Mouse (Mus musculus): ENCODE results near the gene Rfesd. TPM values are rescaled to one million over a fixed set of nuclear protein-coding genes. Genes with fewer than 3 reads are reported as not detected.

The Rfesd gene
- polyA plus RNA-seq, 1 experiment from 2014 or later, result 27.9 TPM

GRCm38 (mm10) chr13:76003272-76003671 lies 15.2 kb downstream of the Rfesd start:
- WGBS, result 89% methylated on average over 3 of the region's 3 CpGs
- Histone ChIP-seq H3K4me1 (ENCODE audit: control insufficient read depth, insufficient read depth, low read length) (no peaks in the 10 kb centered on the region), H3K36me3 (ENCODE audit: control insufficient read depth, insufficient read depth, low read length) (no peaks in the 10 kb centered on the region), H3K27ac (ENCODE audit: low read depth, low read length) (no peak overlapping the region), H3K4me3 (ENCODE audit: low read depth, low read length) (no peak overlapping the region), H3K27me3 (replicated peaks; ENCODE audit: control insufficient read depth, insufficient read depth, low read length) (no peaks in the 10 kb centered on the region), H3K9ac (ENCODE audit: low read length) (no peak overlapping the region), H3K9me3 (replicated peaks; ENCODE audit: control insufficient read depth, low read length) (no peaks in the 10 kb centered on the region), H3K4me2 (ENCODE audit: low read length) (no peak overlapping the region)
- DNase-seq (ENCODE audit: low spot score) (no peak), ATAC-seq (no peak)

GRCm38 (mm10) chr13:75992169-75993028 lies 26.1 kb downstream of the Rfesd start:
- 18% methylated on average over 9 of the region's 9 CpGs for WGBS
- Histone ChIP-seq H3K4me1 (ENCODE audit: control insufficient read depth, insufficient read depth, low read length) (peaks cover 4% of the 10 kb centered on the region; the same call in 1 of the 2 replicates), H3K27ac (ENCODE audit: low read depth, low read length) (no peak overlapping the region), H3K4me2 (ENCODE audit: low read length) (no peak overlapping the region), H3K9me3 (replicated peaks; ENCODE audit: control insufficient read depth, low read length) (peaks cover 3% of the 10 kb centered on the region; the same call in 1 of the 2 replicates), H3K36me3 (ENCODE audit: control insufficient read depth, insufficient read depth, low read length) (no peaks in the 10 kb centered on the region), H3K9ac (ENCODE audit: low read length) (no peak overlapping the region), H3K4me3 (ENCODE audit: low read depth, low read length) (no peak overlapping the region), H3K27me3 (replicated peaks; ENCODE audit: control insufficient read depth, insufficient read depth, low read length) (no peaks in the 10 kb centered on the region)
- DNase-seq (ENCODE audit: low spot score) (peak; percentile 89), ATAC-seq (peak; percentile 96)

GRCm38 (mm10) chr13:75988096-75988495 lies 30.4 kb downstream of the Rfesd start:
- no peak for ATAC-seq
- Histone ChIP-seq H3K4me1 (ENCODE audit: control insufficient read depth, insufficient read depth, low read length) (peaks cover 4% of the 10 kb centered on the region; the same call in 1 of the 2 replicates), H3K27ac (ENCODE audit: low read depth, low read length) (no peak overlapping the region), H3K4me3 (ENCODE audit: low read depth, low read length) (no peak overlapping the region), H3K9me3 (replicated peaks; ENCODE audit: control insufficient read depth, low read length) (no peaks in the 10 kb centered on the region), H3K9ac (ENCODE audit: low read length) (no peak overlapping the region), H3K27me3 (replicated peaks; ENCODE audit: control insufficient read depth, insufficient read depth, low read length) (no peaks in the 10 kb centered on the region), H3K4me2 (ENCODE audit: low read length) (no peak overlapping the region), H3K36me3 (ENCODE audit: control insufficient read depth, insufficient read depth, low read length) (no peaks in the 10 kb centered on the region)
- no peak for DNase-seq (ENCODE audit: low spot score)
- 76% methylated on average over 1 of the region's 1 CpGs for WGBS

- ATAC-seq, result no peak
- H3K9me3 ChIP-seq (replicated peaks; ENCODE audit: control insufficient read depth, low read length), result no peaks in the 10 kb centered on the region
- no peak for DNase-seq (ENCODE audit: low spot score)
These were observed 36.6 kb downstream of the Rfesd start for GRCm38 (mm10) chr13:75981901-75982300.

GRCm38 (mm10) chr13:75976649-75977048 lies 41.9 kb downstream of the Rfesd start:
- DNase-seq (ENCODE audit: low spot score), result no peak
- ATAC-seq, result no peak
- Histone ChIP-seq H3K4me2 (ENCODE audit: low read length) (no peak overlapping the region), H3K9me3 (replicated peaks; ENCODE audit: control insufficient read depth, low read length) (no peaks in the 10 kb centered on the region), H3K9ac (ENCODE audit: low read length) (no peak overlapping the region), H3K27me3 (replicated peaks; ENCODE audit: control insufficient read depth, insufficient read depth, low read length) (no peaks in the 10 kb centered on the region), H3K27ac (ENCODE audit: low read depth, low read length) (no peak overlapping the region), H3K36me3 (ENCODE audit: control insufficient read depth, insufficient read depth, low read length) (no peaks in the 10 kb centered on the region), H3K4me3 (ENCODE audit: low read depth, low read length) (no peak overlapping the region), H3K4me1 (ENCODE audit: control insufficient read depth, insufficient read depth, low read length) (no peaks in the 10 kb centered on the region)
- WGBS, result 91% methylated on average over 2 of the region's 2 CpGs

More at GRCm38 (mm10) chr13:75981901-75982300, 36.6 kb downstream of the Rfesd start:
- Histone ChIP-seq H3K27ac (ENCODE audit: low read depth, low read length) (no peak overlapping the region), H3K27me3 (replicated peaks; ENCODE audit: control insufficient read depth, insufficient read depth, low read length) (no peaks in the 10 kb centered on the region), H3K4me3 (ENCODE audit: low read depth, low read length) (no peak overlapping the region), H3K4me1 (ENCODE audit: control insufficient read depth, insufficient read depth, low read length) (no peaks in the 10 kb centered on the region), H3K36me3 (ENCODE audit: control insufficient read depth, insufficient read depth, low read length) (no peaks in the 10 kb centered on the region), H3K4me2 (ENCODE audit: low read length) (no peak overlapping the region), H3K9ac (ENCODE audit: low read length) (no peak overlapping the region)

- DNase-seq (ENCODE audit: low spot score) (no peak), ATAC-seq (no peak)
- Histone ChIP-seq H3K27ac (ENCODE audit: low read depth, low read length) (no peak overlapping the region), H3K36me3 (ENCODE audit: control insufficient read depth, insufficient read depth, low read length) (no peaks in the 10 kb centered on the region), H3K4me2 (ENCODE audit: low read length) (no peak overlapping the region), H3K4me3 (ENCODE audit: low read depth, low read length) (no peak overlapping the region), H3K9me3 (replicated peaks; ENCODE audit: control insufficient read depth, low read length) (no peaks in the 10 kb centered on the region), H3K4me1 (ENCODE audit: control insufficient read depth, insufficient read depth, low read length) (no peaks in the 10 kb centered on the region), H3K27me3 (replicated peaks; ENCODE audit: control insufficient read depth, insufficient read depth, low read length) (no peaks in the 10 kb centered on the region), H3K9ac (ENCODE audit: low read length) (no peak overlapping the region)
- WGBS, result 93% methylated on average over 2 of the region's 2 CpGs
These were observed 42.3 kb downstream of the Rfesd start for GRCm38 (mm10) chr13:75976218-75976617.

GRCm38 (mm10) chr13:75975629-75976028 lies 42.9 kb downstream of the Rfesd start:
- H3K4me2 ChIP-seq (ENCODE audit: low read length), result no peak overlapping the region
- DNase-seq (ENCODE audit: low spot score), result no peak

GRCm38 (mm10) chr13:75974481-75974880 lies 44.0 kb downstream of the Rfesd start:
- Histone ChIP-seq H3K27ac (ENCODE audit: low read depth, low read length) (no peak overlapping the region), H3K36me3 (ENCODE audit: control insufficient read depth, insufficient read depth, low read length) (no peaks in the 10 kb centered on the region), H3K4me3 (ENCODE audit: low read depth, low read length) (no peak overlapping the region), H3K4me1 (ENCODE audit: control insufficient read depth, insufficient read depth, low read length) (no peaks in the 10 kb centered on the region), H3K4me2 (ENCODE audit: low read length) (no peak overlapping the region), H3K9ac (ENCODE audit: low read length) (no peak overlapping the region), H3K9me3 (replicated peaks; ENCODE audit: control insufficient read depth, low read length) (no peaks in the 10 kb centered on the region), H3K27me3 (replicated peaks; ENCODE audit: control insufficient read depth, insufficient read depth, low read length) (no peaks in the 10 kb centered on the region)
- DNase-seq (ENCODE audit: low spot score) (no peak), ATAC-seq (no peak)
- 89% methylated on average over 2 of the region's 2 CpGs for WGBS

More at GRCm38 (mm10) chr13:75975629-75976028, 42.9 kb downstream of the Rfesd start:
- Histone ChIP-seq H3K27ac (ENCODE audit: low read depth, low read length) (no peak overlapping the region), H3K9me3 (replicated peaks; ENCODE audit: control insufficient read depth, low read length) (no peaks in the 10 kb centered on the region), H3K9ac (ENCODE audit: low read length) (no peak overlapping the region), H3K27me3 (replicated peaks; ENCODE audit: control insufficient read depth, insufficient read depth, low read length) (no peaks in the 10 kb centered on the region), H3K4me3 (ENCODE audit: low read depth, low read length) (no peak overlapping the region), H3K36me3 (ENCODE audit: control insufficient read depth, insufficient read depth, low read length) (no peaks in the 10 kb centered on the region), H3K4me1 (ENCODE audit: control insufficient read depth, insufficient read depth, low read length) (no peaks in the 10 kb centered on the region)
- 67% methylated on average over 1 of the region's 1 CpGs for WGBS
- ATAC-seq, result no peak

GRCm38 (mm10) chr13:75966850-75967249 lies 51.7 kb downstream of the Rfesd start, which contains the start of gene Spata9:
Gene Spata9 (plus strand): TSS chr13:75967150.
- H3K27me3 ChIP-seq (replicated peaks; ENCODE audit: control insufficient read depth, insufficient read depth, low read length), result no peaks in the 10 kb centered on the region
- no peak within 1 kb of the TSS for H3K4me3 ChIP-seq (ENCODE audit: low read depth, low read length)
- H3K9me3 ChIP-seq (replicated peaks; ENCODE audit: control insufficient read depth, low read length), result 0 out of 2 replicates have a peak, but pooled peaks cover 3% of the 10 kb centered on the region
- no peak for ATAC-seq
- H3K27ac ChIP-seq (ENCODE audit: low read depth, low read length), result no peak within 1 kb of the TSS
- no peak within 1 kb of the TSS for H3K9ac ChIP-seq (ENCODE audit: low read length)
- WGBS, result 74% methylated on average over 1 of the region's 1 CpGs
- H3K4me2 ChIP-seq (ENCODE audit: low read length), result no peak within 1 kb of the TSS
- no peak for DNase-seq (ENCODE audit: low spot score)
- H3K4me1 ChIP-seq (ENCODE audit: control insufficient read depth, insufficient read depth, low read length), result no peaks in the 10 kb centered on the region
- no peaks in the 10 kb centered on the region for H3K36me3 ChIP-seq (ENCODE audit: control insufficient read depth, insufficient read depth, low read length)
